8 mouse cellular contexts compared by ENCODE assay signal in genomic region chr13:14062209-14063012, GRCm38 (mm10). TPM values are rescaled to one million over a fixed set of nuclear protein-coding genes. Genes with fewer than 3 reads are reported as not detected.
DNase-seq lines count a peak whose midpoint lies in the region; ATAC-seq lines count a peak whose summit lies in the region.

No protein-coding gene starts in this region.

- 6% methylated on average over 11 of the region's 11 CpGs for WGBS in kidney, embryonic 16.5 days
- 1% methylated on average over 11 of the region's 11 CpGs for WGBS in liver, embryonic 16.5 days (ENCODE audit: insufficient replicate concordance)

- peak overlapping the region; percentile 92 for H3K27ac ChIP-seq in kidney, embryonic 16.5 days (ENCODE audit: low read length)
- H3K27ac ChIP-seq in liver, embryonic 16.5 days (ENCODE audit: low read length), result peak overlapping the region; percentile 97

- no peak for ATAC-seq in kidney, embryonic 16.5 days (ENCODE audit: low FRiP score, low TSS enrichment)
- ATAC-seq in granulocyte monocyte progenitor cell, adult 5-6 weeks (replicated peaks; ENCODE audit: poor library complexity, severe bottlenecking), result peak; percentile 26
- no peak for ATAC-seq in liver, embryonic 16.5 days (ENCODE audit: low read depth)

- no peaks in the 10 kb centered on the region for H3K9me3 ChIP-seq in kidney, embryonic 16.5 days (ENCODE audit: low read length)
- no peaks in the 10 kb centered on the region for H3K9me3 ChIP-seq in liver, embryonic 16.5 days (replicated peaks; ENCODE audit: control insufficient read depth, low read length)

- peak overlapping the region; percentile 74 for H3K4me2 ChIP-seq in kidney, embryonic 16.5 days (replicated peaks; ENCODE audit: low read depth, low read length)
- peak overlapping the region; percentile 86 for H3K4me2 ChIP-seq in liver, embryonic 16.5 days (ENCODE audit: low read depth, low read length)

- peaks cover 19% of the 10 kb centered on the region for H3K4me1 ChIP-seq in kidney, embryonic 16.5 days (ENCODE audit: insufficient read depth, low read length)
- peaks cover 9% of the 10 kb centered on the region for H3K4me1 ChIP-seq in liver, embryonic 16.5 days (ENCODE audit: control insufficient read depth, low read depth, low read length)

- H3K27me3 ChIP-seq in kidney, embryonic 16.5 days (ENCODE audit: insufficient read depth, low read length), result no peaks in the 10 kb centered on the region
- H3K27me3 ChIP-seq in liver, embryonic 16.5 days (ENCODE audit: control insufficient read depth, insufficient read depth, low read depth, low read length), result no peaks in the 10 kb centered on the region

- DNase-seq in kidney, adult 9 months, result no peak
- DNase-seq in Muller cell, postnatal 12 days (ENCODE audit: inconsistent ontology term), result peak; percentile 5
- no peak for DNase-seq in frontal cortex, postnatal 25 days (ENCODE audit: low spot score in 2 of 2)
- DNase-seq in adrenal gland, postnatal 14 days, result no peak
- no peak for DNase-seq in frontal cortex, adult 2 months (ENCODE audit: extremely low spot score in 1 of 2, low spot score in 1 of 2)

- peak overlapping the region; percentile 82 for H3K9ac ChIP-seq in kidney, embryonic 16.5 days (replicated peaks; ENCODE audit: low read length)
- H3K9ac ChIP-seq in liver, embryonic 16.5 days (ENCODE audit: low read depth, low read length), result peak overlapping the region; percentile 100

- H3K4me3 ChIP-seq in kidney, embryonic 16.5 days (ENCODE audit: low read length), result peak overlapping the region; percentile 83
- H3K4me3 ChIP-seq in liver, embryonic 16.5 days (ENCODE audit: low read depth, low read length), result peak overlapping the region; percentile 99

- H3K36me3 ChIP-seq in kidney, embryonic 16.5 days (ENCODE audit: insufficient read depth, low read length), result peaks cover 6% of the 10 kb centered on the region
- no peaks in the 10 kb centered on the region for H3K36me3 ChIP-seq in liver, embryonic 16.5 days (ENCODE audit: control insufficient read depth, insufficient read depth)

RNA-seq across cellular contexts. Expression of gene Arid4b, which starts 0.6 kb away (rescaled TPM):
- 62.7 and 66.8 TPM in 2 replicates for polyA plus RNA-seq in kidney, embryonic 16.5 days (2015; fragmentation: Nextera tagmentation; extraction: Ambion mirVana)
- total RNA-seq in granulocyte monocyte progenitor cell, adult 5-6 weeks (2014; fragmentation: Nextera tagmentation), result 23.9 and 26.0 TPM in 2 replicates
- 25.4 and 31.8 TPM in 2 replicates for total RNA-seq in granulocyte monocyte progenitor cell, adult 5-6 weeks (2017)
- 18.0 and 19.7 TPM in 2 replicates for polyA plus RNA-seq in liver, embryonic 16.5 days (2015; fragmentation: Nextera tagmentation; extraction: Ambion mirVana)
- 33.4 and 37.9 TPM in 2 replicates for total RNA-seq in adrenal gland, postnatal 14 days (2021)
- polyA plus RNA-seq in frontal cortex, adult 2 months (2012; rRNA removed), result 27.3 and 31.0 TPM in 2 replicates

RNA-seq across cellular contexts. Expression of gene Ggps1, which starts 0.9 kb away (rescaled TPM):
- polyA plus RNA-seq in kidney, embryonic 16.5 days (2015; fragmentation: Nextera tagmentation; extraction: Ambion mirVana), result 51.6 and 52.2 TPM in 2 replicates
- total RNA-seq in granulocyte monocyte progenitor cell, adult 5-6 weeks (2014; fragmentation: Nextera tagmentation), result 16.4 and 24.7 TPM in 2 replicates
- 18.7 and 27.1 TPM in 2 replicates for total RNA-seq in granulocyte monocyte progenitor cell, adult 5-6 weeks (2017)
- 11.9 and 12.2 TPM in 2 replicates for polyA plus RNA-seq in liver, embryonic 16.5 days (2015; fragmentation: Nextera tagmentation; extraction: Ambion mirVana)
- total RNA-seq in adrenal gland, postnatal 14 days (2021), result 35.2 and 41.9 TPM in 2 replicates
- polyA plus RNA-seq in frontal cortex, adult 2 months (2012; rRNA removed), result 39.3 and 46.3 TPM in 2 replicates

RNA-seq across cellular contexts. Expression of gene Tbce, which starts 23.0 kb away (rescaled TPM):
- 58.1 and 59.4 TPM in 2 replicates for polyA plus RNA-seq in kidney, embryonic 16.5 days (2015; fragmentation: Nextera tagmentation; extraction: Ambion mirVana)
- 68.9 and 70.4 TPM in 2 replicates for total RNA-seq in granulocyte monocyte progenitor cell, adult 5-6 weeks (2014; fragmentation: Nextera tagmentation)
- total RNA-seq in granulocyte monocyte progenitor cell, adult 5-6 weeks (2017), result 34.0 and 44.5 TPM in 2 replicates
- 25.6 and 26.8 TPM in 2 replicates for polyA plus RNA-seq in liver, embryonic 16.5 days (2015; fragmentation: Nextera tagmentation; extraction: Ambion mirVana)
- total RNA-seq in adrenal gland, postnatal 14 days (2021), result 34.2 and 44.2 TPM in 2 replicates
- 201 and 213 TPM in 2 replicates for polyA plus RNA-seq in frontal cortex, adult 2 months (2012; rRNA removed)
